Mouse (Mus musculus): ENCODE results near the gene Pkd1. TPM values are rescaled to one million over a fixed set of nuclear protein-coding genes. Genes with fewer than 3 reads are reported as not detected.

Gene Pkd1
- total and polyA plus RNA-seq, 2 experiments from 2014 or later = 7.1 to 57.5 TPM

DNA sequence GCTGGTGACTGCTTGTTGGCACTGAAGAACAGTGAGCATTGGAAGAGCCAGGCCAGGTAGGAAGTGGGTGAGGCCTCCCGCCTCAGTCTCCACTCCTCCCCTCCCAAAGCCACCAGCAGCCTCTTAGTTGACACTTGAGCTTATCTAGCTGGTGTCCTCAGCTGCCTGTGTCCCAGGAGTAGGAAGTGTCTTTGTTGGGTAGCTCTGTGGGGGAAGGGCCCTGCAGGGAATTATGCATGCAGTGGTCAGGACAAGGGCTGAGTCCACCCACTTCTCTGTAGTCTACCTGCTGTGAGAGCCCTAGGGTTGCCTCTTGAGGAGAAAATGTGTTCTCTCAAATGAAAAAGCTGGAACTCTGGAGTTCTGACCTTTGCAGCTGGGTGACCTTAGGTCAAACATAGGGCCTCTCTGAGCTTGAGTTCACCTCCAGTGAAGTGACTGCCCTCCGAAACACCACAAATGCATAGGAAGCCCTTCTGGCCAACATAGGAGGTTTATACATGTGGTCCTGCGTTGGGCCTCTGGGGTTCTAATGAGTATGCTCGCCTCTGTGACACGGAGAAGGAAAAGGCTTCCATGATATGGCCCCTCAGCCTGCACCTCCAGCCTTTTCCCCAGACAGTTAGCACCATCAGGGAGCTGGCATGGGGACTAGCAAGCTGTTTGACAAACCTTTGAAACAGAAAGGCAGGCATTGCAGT, 87.3 kb downstream of the Pkd1 start:
- Histone ChIP-seq H3K9me3 (replicated peaks; ENCODE audit: control insufficient read depth, low read length) (no peaks in the 10 kb centered on the region), H3K4me1 (ENCODE audit: control insufficient read depth, insufficient read depth) (peaks cover 12% of the 10 kb centered on the region), H3K9ac (replicated peaks; ENCODE audit: low read depth, low read length) (no peak overlapping the region), H3K4me3 (ENCODE audit: low read depth, low read length) (no peak overlapping the region), H3K36me3 (replicated peaks; ENCODE audit: control insufficient read depth, insufficient read depth, low read length) (peaks cover 28% of the 10 kb centered on the region), H3K27ac (ENCODE audit: low read depth) (no peak overlapping the region), H3K4me2 (ENCODE audit: low read depth, low read length) (no peak overlapping the region), H3K27me3 (ENCODE audit: control insufficient read depth, insufficient read depth, low read length) (no peaks in the 10 kb centered on the region)
- ATAC-seq (ENCODE audit: insufficient read depth, low read depth) (no peak), DNase-seq (ENCODE audit: low spot score) (no peak)
- 66% methylated on average over 5 of the region's 5 CpGs for WGBS
- TF ChIP-seq CTCF (IDR thresholded peaks at IDR 0.05; ENCODE audit: low read depth) = no peak
- 0 out of 2 replicates have a peak, but pooled peaks have one; percentile 21 for TF ChIP-seq EP300 (IDR thresholded peaks at IDR 0.05; ENCODE audit: low read depth)

- Histone ChIP-seq H3K4me2 (ENCODE audit: low read depth, low read length) (no peak overlapping the region), H3K27ac (ENCODE audit: low read depth) (peak overlapping the region; percentile 21; the same call in 1 of the 2 replicates), H3K4me3 (ENCODE audit: low read depth, low read length) (no peak overlapping the region), H3K4me1 (ENCODE audit: control insufficient read depth, insufficient read depth) (peaks cover 9% of the 10 kb centered on the region), H3K9me3 (replicated peaks; ENCODE audit: control insufficient read depth, low read length) (no peaks in the 10 kb centered on the region), H3K9ac (replicated peaks; ENCODE audit: low read depth, low read length) (no peak overlapping the region), H3K27me3 (ENCODE audit: control insufficient read depth, insufficient read depth, low read length) (no peaks in the 10 kb centered on the region), H3K36me3 (replicated peaks; ENCODE audit: control insufficient read depth, insufficient read depth, low read length) (peaks cover 28% of the 10 kb centered on the region)
- TF ChIP-seq CTCF (IDR thresholded peaks at IDR 0.05; ENCODE audit: low read depth) = no peak
- TF ChIP-seq EP300 (IDR thresholded peaks at IDR 0.05; ENCODE audit: low read depth) = no peak
- 74% methylated on average over 4 of the region's 4 CpGs for WGBS
- ATAC-seq (ENCODE audit: insufficient read depth, low read depth) = no peak
- no peak for DNase-seq (ENCODE audit: low spot score)
Measured at GRCm38 (mm10) chr17:24638214-24638613, 88.6 kb downstream of the Pkd1 start.

GRCm38 (mm10) chr17:24638840-24639239, 89.2 kb downstream of the Pkd1 start:
- Histone ChIP-seq H3K27me3 (ENCODE audit: control insufficient read depth, insufficient read depth, low read length) (no peaks in the 10 kb centered on the region), H3K9ac (replicated peaks; ENCODE audit: low read depth, low read length) (no peak overlapping the region), H3K27ac (ENCODE audit: low read depth) (peak overlapping the region; percentile 71), H3K36me3 (replicated peaks; ENCODE audit: control insufficient read depth, insufficient read depth, low read length) (peaks cover 28% of the 10 kb centered on the region), H3K9me3 (replicated peaks; ENCODE audit: control insufficient read depth, low read length) (no peaks in the 10 kb centered on the region), H3K4me1 (ENCODE audit: control insufficient read depth, insufficient read depth) (peaks cover 8% of the 10 kb centered on the region), H3K4me2 (ENCODE audit: low read depth, low read length) (no peak overlapping the region), H3K4me3 (ENCODE audit: low read depth, low read length) (no peak overlapping the region)
- 69% methylated on average over 9 of the region's 9 CpGs for WGBS
- no peak for DNase-seq (ENCODE audit: low spot score)
- TF ChIP-seq CTCF (IDR thresholded peaks at IDR 0.05; ENCODE audit: low read depth) (no peak), EP300 (IDR thresholded peaks at IDR 0.05; ENCODE audit: low read depth) (no peak)
- ATAC-seq (ENCODE audit: insufficient read depth, low read depth) = peak; percentile 61

- 73% methylated on average over 5 of the region's 5 CpGs for WGBS
- no peak overlapping the region for H3K9ac ChIP-seq (replicated peaks; ENCODE audit: low read depth, low read length)
- H3K4me2 ChIP-seq (ENCODE audit: low read depth, low read length) = no peak overlapping the region
- TF ChIP-seq CTCF (IDR thresholded peaks at IDR 0.05; ENCODE audit: low read depth) (no peak), EP300 (IDR thresholded peaks at IDR 0.05; ENCODE audit: low read depth) (no peak)
- no peaks in the 10 kb centered on the region for H3K9me3 ChIP-seq (replicated peaks; ENCODE audit: control insufficient read depth, low read length)
- ATAC-seq (ENCODE audit: insufficient read depth, low read depth) (no peak), DNase-seq (ENCODE audit: low spot score) (no peak)
- H3K4me3 ChIP-seq (ENCODE audit: low read depth, low read length) = no peak overlapping the region
- H3K36me3 ChIP-seq (replicated peaks; ENCODE audit: control insufficient read depth, insufficient read depth, low read length) = peaks cover 28% of the 10 kb centered on the region
- H3K27ac ChIP-seq (ENCODE audit: low read depth) = peak overlapping the region; percentile 71
- peaks cover 14% of the 10 kb centered on the region for H3K4me1 ChIP-seq (ENCODE audit: control insufficient read depth, insufficient read depth)
- no peaks in the 10 kb centered on the region for H3K27me3 ChIP-seq (ENCODE audit: control insufficient read depth, insufficient read depth, low read length)
Measured at GRCm38 (mm10) chr17:24639571-24639988, 89.9 kb downstream of the Pkd1 start.

DNA sequence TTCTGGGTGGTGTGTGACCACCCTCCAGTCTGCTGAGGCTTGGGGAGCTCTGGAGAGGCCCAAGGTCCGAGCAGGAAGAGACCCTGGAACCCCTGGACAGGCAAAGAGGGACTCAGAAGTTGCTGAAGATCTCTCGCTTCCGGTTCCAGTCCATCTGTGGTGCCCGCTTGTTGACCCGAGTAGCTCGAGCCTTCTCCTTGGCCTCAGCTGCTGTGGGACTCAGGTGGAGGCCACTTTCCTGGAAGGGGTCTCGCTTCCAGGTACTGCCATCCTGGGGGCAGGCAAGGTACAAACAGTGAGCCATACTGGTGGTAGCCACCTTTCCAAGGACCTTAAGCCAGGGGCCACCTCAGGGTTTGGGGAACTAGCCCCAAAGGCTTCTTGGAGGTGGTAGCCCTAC, 90.5 kb downstream of the Pkd1 start:
- no peaks in the 10 kb centered on the region for H3K9me3 ChIP-seq (replicated peaks; ENCODE audit: control insufficient read depth, low read length)
- H3K27ac ChIP-seq (ENCODE audit: low read depth) = 0 out of 2 replicates have a peak overlapping the region, but pooled peaks have one; percentile 18
- 85% methylated on average over 7 of the region's 7 CpGs for WGBS
- H3K4me1 ChIP-seq (ENCODE audit: control insufficient read depth, insufficient read depth) = peaks cover 17% of the 10 kb centered on the region
- H3K9ac ChIP-seq (replicated peaks; ENCODE audit: low read depth, low read length) = no peak overlapping the region; the same call in 1 of the 2 replicates
- TF ChIP-seq CTCF (IDR thresholded peaks at IDR 0.05; ENCODE audit: low read depth) (no peak), EP300 (IDR thresholded peaks at IDR 0.05; ENCODE audit: low read depth) (no peak)
- H3K4me3 ChIP-seq (ENCODE audit: low read depth, low read length) = no peak overlapping the region
- no peak overlapping the region for H3K4me2 ChIP-seq (ENCODE audit: low read depth, low read length)
- H3K36me3 ChIP-seq (replicated peaks; ENCODE audit: control insufficient read depth, insufficient read depth, low read length) = peaks cover 28% of the 10 kb centered on the region
- DNase-seq (ENCODE audit: low spot score) (no peak), ATAC-seq (ENCODE audit: insufficient read depth, low read depth) (no peak)
- no peaks in the 10 kb centered on the region for H3K27me3 ChIP-seq (ENCODE audit: control insufficient read depth, insufficient read depth, low read length)

All from heart, postnatal 0 days (tissue).